In the genomic region with DNA sequence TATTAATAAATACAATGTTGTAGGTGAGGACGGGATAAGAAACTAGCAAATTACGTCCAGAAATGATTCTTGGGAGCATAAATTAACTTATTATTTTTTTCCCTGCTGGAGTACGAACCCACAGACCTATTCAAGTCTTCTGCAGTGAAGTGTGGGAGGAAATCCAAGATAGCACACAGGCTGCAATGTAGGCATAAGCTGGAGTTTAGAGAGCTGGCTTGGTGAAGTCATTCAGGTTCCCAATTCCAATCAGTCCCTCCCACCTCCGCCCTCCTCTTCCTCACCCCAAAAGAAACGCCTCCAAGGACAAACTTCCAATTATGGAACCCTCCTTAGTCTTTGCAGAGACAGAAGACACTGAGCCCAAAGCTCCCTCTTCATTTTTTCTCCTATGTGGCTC, we compare ENCODE assay signal across 10 mouse cellular contexts. TPM values are rescaled to one million over a fixed set of nuclear protein-coding genes. Genes with fewer than 3 reads are reported as not detected.
A peak's percentile ranks its signal among the peaks of the same experiment; 100 is the strongest.
DNase-seq lines count a peak whose midpoint lies in the region; ATAC-seq and TF ChIP-seq lines count a peak whose summit lies in the region.
"Had no signal": no experiment of that assay in that cellular context is flagged by ENCODE, and none has a peak within 500 bp of the region (broad histone marks: within the 10 kb centered on the region; RNA-seq: fewer than 3 reads in every experiment).

No protein-coding gene starts in this region.

- WGBS in heart, embryonic 12.5 days, result 61% methylated on average over 5 of the region's 5 CpGs
- WGBS in heart, adult 2 months, result 62% methylated on average over 5 of the region's 5 CpGs
- WGBS in lung, embryonic 14.5 days, result 42% methylated on average over 5 of the region's 5 CpGs
- WGBS in hindbrain, embryonic 14.5 days, result 66% methylated on average over 5 of the region's 5 CpGs
- 71% methylated on average over 5 of the region's 5 CpGs for WGBS in neural tube, embryonic 15.5 days

- intact Hi-C loops in heart, adult 2 months (cut with DNase I), result no loop called here

- H3K4me3 ChIP-seq in heart, embryonic 12.5 days, result no peak overlapping the region
- no peak overlapping the region for H3K4me3 ChIP-seq in heart, adult 2 months
- peak overlapping the region; percentile 43 for H3K4me3 ChIP-seq in lung, embryonic 14.5 days (ENCODE audit: low read depth, low read length)
- no peak overlapping the region for H3K4me3 ChIP-seq in hindbrain, embryonic 14.5 days (replicated peaks; ENCODE audit: low read length)
- H3K4me3 ChIP-seq in neural tube, embryonic 15.5 days (replicated peaks), result no peak overlapping the region; the same call in 1 of the 2 replicates

- no peaks in the 10 kb centered on the region for H3K9me3 ChIP-seq in heart, embryonic 12.5 days (replicated peaks)
- H3K9me3 ChIP-seq in lung, embryonic 14.5 days (ENCODE audit: low read depth, low read length), result no peaks in the 10 kb centered on the region
- H3K9me3 ChIP-seq in hindbrain, embryonic 14.5 days (ENCODE audit: control insufficient read depth, low read length), result no peaks in the 10 kb centered on the region
- H3K9me3 ChIP-seq in neural tube, embryonic 15.5 days (replicated peaks), result no peaks in the 10 kb centered on the region
- H3K9me3 ChIP-seq: limb, embryonic 12.5 days had no signal

- H3K36me3 ChIP-seq in heart, embryonic 12.5 days, result no peaks in the 10 kb centered on the region
- H3K36me3 ChIP-seq in heart, adult 2 months (ENCODE audit: control insufficient read depth, insufficient read depth, low read length), result no peaks in the 10 kb centered on the region
- H3K36me3 ChIP-seq in lung, embryonic 14.5 days (ENCODE audit: insufficient read depth), result no peaks in the 10 kb centered on the region
- no peaks in the 10 kb centered on the region for H3K36me3 ChIP-seq in hindbrain, embryonic 14.5 days (replicated peaks; ENCODE audit: control insufficient read depth, insufficient read depth)
- H3K36me3 ChIP-seq in neural tube, embryonic 15.5 days, result no peaks in the 10 kb centered on the region
- H3K36me3 ChIP-seq: limb, embryonic 12.5 days had no signal

- TF ChIP-seq POLR2A in heart, adult 2 months (IDR thresholded peaks at IDR 0.05; ENCODE audit: insufficient read depth, low read depth, low read length), result no peak

- TF ChIP-seq EP300 in heart, adult 2 months (IDR thresholded peaks at IDR 0.05; ENCODE audit: insufficient read depth, low read depth, low read length), result no peak

- H3K27ac ChIP-seq in heart, embryonic 12.5 days (ENCODE audit: poor library complexity, severe bottlenecking), result no peak overlapping the region
- H3K27ac ChIP-seq in heart, adult 2 months, result no peak overlapping the region
- H3K27ac ChIP-seq in lung, embryonic 14.5 days (ENCODE audit: low read depth), result peak overlapping the region; percentile 86
- no peak overlapping the region for H3K27ac ChIP-seq in hindbrain, embryonic 14.5 days
- no peak overlapping the region for H3K27ac ChIP-seq in neural tube, embryonic 15.5 days (replicated peaks)
- H3K27ac ChIP-seq: limb, embryonic 12.5 days had no signal

- no peak overlapping the region for H3K9ac ChIP-seq in heart, embryonic 12.5 days
- H3K9ac ChIP-seq in heart, adult 2 months (ENCODE audit: low read depth, low read length), result no peak overlapping the region
- peak overlapping the region; percentile 52 for H3K9ac ChIP-seq in lung, embryonic 14.5 days
- H3K9ac ChIP-seq in hindbrain, embryonic 14.5 days, result no peak overlapping the region
- H3K9ac ChIP-seq in neural tube, embryonic 15.5 days (replicated peaks), result no peak overlapping the region

- no peak for DNase-seq in heart, adult 2 months
- no peak for DNase-seq in lung, embryonic 14.5 days
- DNase-seq in lung, postnatal 14 days, result no peak
- DNase-seq in hindbrain, embryonic 14.5 days (ENCODE audit: low spot score), result no peak
- DNase-seq in embryo, embryonic 10.5 days (ENCODE audit: low spot score), result no peak
- no peak for DNase-seq in layer of hippocampus, adult 9-11 months

- ATAC-seq in heart, embryonic 12.5 days (ENCODE audit: insufficient number of reproducible peaks, low FRiP score), result no peak
- ATAC-seq in lung, embryonic 14.5 days (ENCODE audit: insufficient read depth), result no peak
- no peak for ATAC-seq in hindbrain, embryonic 14.5 days (ENCODE audit: low FRiP score)
- ATAC-seq in neural tube, embryonic 15.5 days (ENCODE audit: low FRiP score), result no peak
- ATAC-seq: inflammation-experienced regulatory T-cells, adult 6 months had no signal

- peaks cover 18% of the 10 kb centered on the region for H3K27me3 ChIP-seq in heart, embryonic 12.5 days (replicated peaks)
- H3K27me3 ChIP-seq in heart, adult 2 months (ENCODE audit: control insufficient read depth, insufficient read depth, low read length), result 0 out of 2 replicates have a peak, but pooled peaks cover 2% of the 10 kb centered on the region
- H3K27me3 ChIP-seq in lung, embryonic 14.5 days (ENCODE audit: insufficient read depth, low read length), result peaks cover 16% of the 10 kb centered on the region; the same call in 1 of the 2 replicates
- peaks cover 9% of the 10 kb centered on the region; the same call in 1 of the 2 replicates for H3K27me3 ChIP-seq in hindbrain, embryonic 14.5 days (ENCODE audit: control insufficient read depth, insufficient read depth, low read length)
- H3K27me3 ChIP-seq in neural tube, embryonic 15.5 days (replicated peaks), result peaks cover 12% of the 10 kb centered on the region; the same call in 1 of the 2 replicates

- TF ChIP-seq CTCF in heart, adult 2 months (IDR thresholded peaks at IDR 0.05), result no peak
- no peak for TF ChIP-seq CTCF in lung, embryonic 14.5 days (IDR thresholded peaks at IDR 0.05; ENCODE audit: low read depth)

- H3K4me2 ChIP-seq in heart, embryonic 12.5 days, result peak overlapping the region; percentile 78; the same call in 1 of the 2 replicates
- H3K4me2 ChIP-seq in lung, embryonic 14.5 days, result peak overlapping the region; percentile 67
- peak overlapping the region; percentile 85; the same call in 1 of the 2 replicates for H3K4me2 ChIP-seq in hindbrain, embryonic 14.5 days (replicated peaks)
- H3K4me2 ChIP-seq in neural tube, embryonic 15.5 days, result peak overlapping the region; percentile 92

- H3K79me2 ChIP-seq in heart, adult 2 months (replicated peaks; ENCODE audit: control insufficient read depth, insufficient read depth, low read length), result no peaks in the 10 kb centered on the region

- peaks cover 6% of the 10 kb centered on the region; the same call in 1 of the 2 replicates for H3K4me1 ChIP-seq in heart, embryonic 12.5 days (replicated peaks)
- H3K4me1 ChIP-seq in heart, adult 2 months (ENCODE audit: control insufficient read depth, insufficient read depth, low read length), result no peaks in the 10 kb centered on the region
- H3K4me1 ChIP-seq in lung, embryonic 14.5 days (ENCODE audit: insufficient read depth), result no peaks in the 10 kb centered on the region
- H3K4me1 ChIP-seq in hindbrain, embryonic 14.5 days (replicated peaks; ENCODE audit: control insufficient read depth, insufficient read depth, low read length), result peaks cover 7% of the 10 kb centered on the region; the same call in 1 of the 2 replicates
- peaks cover 11% of the 10 kb centered on the region for H3K4me1 ChIP-seq in neural tube, embryonic 15.5 days

RNA-seq across cellular contexts. Expression of a gene that starts 0.9 kb away (rescaled TPM):
- polyA plus RNA-seq in heart, embryonic 12.5 days (2016; fragmentation: Nextera tagmentation; extraction: Ambion mirVana), result 0.23 and 0.31 TPM in 2 replicates
- total RNA-seq in heart, adult 2 months (2021), result under 1 TPM; 0.18 to 0.37 TPM
- polyA plus RNA-seq in heart, adult 2 months (2012; rRNA removed), result 0.06 and 0.14 TPM in 2 replicates
- 5.0 and 5.6 TPM in 2 replicates for polyA plus RNA-seq in lung, embryonic 14.5 days (2014; fragmentation: Nextera tagmentation; extraction: Ambion mirVana)
- 0.35 and 0.53 TPM in 2 replicates for polyA plus RNA-seq in hindbrain, embryonic 14.5 days (2014; fragmentation: Nextera tagmentation; extraction: Ambion mirVana)
- 0.38 and 0.66 TPM in 2 replicates for polyA plus RNA-seq in neural tube, embryonic 15.5 days (2015; fragmentation: Nextera tagmentation; extraction: Ambion mirVana)

RNA-seq across cellular contexts. Expression of a gene that starts 54.6 kb away (rescaled TPM):
- 20.3 and 21.8 TPM in 2 replicates for polyA plus RNA-seq in heart, embryonic 12.5 days (2016; fragmentation: Nextera tagmentation; extraction: Ambion mirVana)
- total RNA-seq in heart, adult 2 months (2021), result 10 to 100 TPM in 1 of 2 experiments, 1 to 10 TPM in 1; 9.9 to 11.4 TPM
- polyA plus RNA-seq in heart, adult 2 months (2012; rRNA removed), result 1.2 and 3.8 TPM in 2 replicates
- polyA plus RNA-seq in lung, embryonic 14.5 days (2014; fragmentation: Nextera tagmentation; extraction: Ambion mirVana), result 29.4 and 30.8 TPM in 2 replicates
- 25.1 and 27.6 TPM in 2 replicates for polyA plus RNA-seq in hindbrain, embryonic 14.5 days (2014; fragmentation: Nextera tagmentation; extraction: Ambion mirVana)
- polyA plus RNA-seq in neural tube, embryonic 15.5 days (2015; fragmentation: Nextera tagmentation; extraction: Ambion mirVana), result 23.4 and 27.1 TPM in 2 replicates
